Mouse (Mus musculus) layer of hippocampus, adult 8-10 months (tissue): ENCODE results near the gene Adamts17. TPM values are rescaled to one million over a fixed set of nuclear protein-coding genes. Genes with fewer than 3 reads are reported as not detected.

Experiments used
- DNase-seq, 2 experiments: peaks; one replicate each; pipeline ENCODE4 v3.0.0; 2022; ENCODE audit warnings: low spot score in 2 of 2
- total RNA-seq, 4 experiments: library from RNA; stranded (reverse); gene quantifications; 2 replicates each; pipeline ENCODE4 v1.2.4; 2022

Gene Adamts17
- total RNA-seq = 10 to 100 TPM; 17.6 to 33.8 (median 24.9) TPM

GRCm38 (mm10) chr7:66839463-66840007 lies at the start of gene Adamts17:
TSS of gene Adamts17 (plus strand) at chr7:66839735.
- peak; percentile 94 to 96 for DNase-seq

- DNase-seq = no peak
Measured at GRCm38 (mm10) chr7:66789860-66790748, 49.4 kb upstream of the Adamts17 start.

DNA sequence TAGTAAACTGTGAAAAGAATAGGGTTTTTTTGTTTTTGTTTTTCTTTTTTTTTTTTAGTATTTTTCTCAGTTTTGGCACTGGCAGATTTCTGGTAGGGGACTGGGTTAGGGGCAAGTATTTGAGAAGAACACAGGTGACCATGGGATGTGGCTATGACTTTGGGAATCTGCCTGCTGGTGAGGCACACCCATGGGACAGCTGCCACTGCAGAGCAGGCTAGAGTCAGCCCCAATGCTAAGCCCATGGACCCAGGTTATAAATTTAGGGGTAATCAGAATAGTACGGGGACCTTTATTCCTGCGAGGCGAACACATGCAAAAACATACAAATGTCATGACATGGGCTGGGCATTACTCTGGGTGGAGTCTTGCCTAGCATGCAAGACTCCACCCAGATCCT lies 48.5 kb upstream of the Adamts17 start:
- DNase-seq = no peak

DNA sequence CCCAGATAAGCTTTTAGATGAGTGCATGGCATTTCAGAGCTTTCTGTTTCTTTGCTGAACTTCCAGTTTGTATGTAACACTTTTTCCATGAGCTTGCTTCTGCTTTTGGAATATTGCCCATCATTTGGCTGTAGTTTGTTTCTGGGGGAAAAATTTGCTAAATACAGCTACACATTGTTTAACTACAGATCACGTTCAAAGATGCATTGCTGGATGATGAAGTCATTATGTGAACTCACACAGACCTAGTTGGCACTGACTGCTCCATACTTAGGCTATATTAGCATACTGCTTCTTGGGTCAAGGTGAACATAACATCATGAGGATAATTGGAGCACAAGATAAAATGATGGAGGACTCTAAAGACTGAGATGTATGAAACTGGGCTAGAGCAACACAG lies 42.6 kb upstream of the Adamts17 start:
- DNase-seq = no peak

GRCm38 (mm10) chr7:66797345-66797744 lies 42.2 kb upstream of the Adamts17 start:
- DNase-seq = no peak

DNA sequence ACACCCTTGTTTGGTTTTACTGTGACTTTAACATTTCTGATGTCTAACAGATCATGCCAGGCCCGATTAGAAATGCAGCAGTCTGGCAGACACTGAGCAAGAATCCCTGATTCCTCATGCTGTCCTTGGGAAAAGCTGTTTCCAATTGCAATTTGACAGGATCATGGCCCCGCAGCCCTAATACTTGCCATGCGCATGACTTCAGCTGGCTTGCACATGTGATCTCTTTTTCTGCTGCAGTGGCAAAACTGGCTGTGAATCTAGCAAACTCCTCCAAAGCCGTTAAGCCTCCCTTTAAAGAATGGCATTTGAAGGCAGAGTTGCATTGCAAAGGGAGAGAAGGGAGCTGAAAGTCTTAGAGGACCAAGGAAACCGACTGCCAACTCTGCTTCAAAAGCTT lies 40.7 kb upstream of the Adamts17 start:
- DNase-seq = no peak

DNA sequence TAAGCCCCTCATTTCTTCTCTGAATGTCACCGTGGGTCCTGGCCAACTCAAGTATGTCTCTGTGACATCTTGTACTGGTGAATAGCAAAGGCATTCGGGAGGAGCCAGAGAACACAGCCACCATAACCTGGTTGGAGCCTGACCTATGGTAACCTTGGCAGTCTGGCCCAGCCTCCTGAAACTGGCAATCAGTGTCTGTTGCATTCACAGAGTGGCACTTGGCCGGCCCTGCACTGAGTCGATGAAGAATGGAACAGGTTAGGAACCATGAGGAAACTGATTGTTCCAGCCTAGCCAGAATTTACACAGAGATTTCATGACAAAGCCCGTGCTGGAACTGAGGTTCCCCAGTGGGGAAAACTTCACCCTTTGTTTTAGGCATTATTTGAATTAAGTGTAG lies 38.8 kb upstream of the Adamts17 start:
- no peak for DNase-seq

- no peak for DNase-seq
Measured at GRCm38 (mm10) chr7:66801785-66802184, 37.8 kb upstream of the Adamts17 start.

DNA sequence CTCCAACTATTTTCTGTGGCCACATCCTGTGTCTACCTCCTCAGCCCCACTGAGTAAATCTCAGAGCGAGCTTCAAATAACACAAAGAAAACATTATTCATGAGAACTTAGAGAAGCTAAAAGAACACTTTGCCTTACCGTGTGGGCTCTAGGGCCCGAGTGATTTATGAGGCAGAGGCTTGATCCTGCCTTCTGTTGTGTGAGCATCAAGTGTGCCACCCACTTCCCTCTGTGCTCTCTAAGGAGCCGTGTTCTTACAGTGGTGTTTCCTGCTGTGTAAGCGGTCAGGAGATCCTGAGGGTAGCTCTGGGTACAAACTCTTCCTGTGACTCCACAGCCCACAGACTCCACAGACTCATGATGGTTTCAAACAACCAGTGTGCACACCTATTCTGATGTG lies 35.7 kb upstream of the Adamts17 start:
- no peak for DNase-seq

- DNase-seq = no peak
Measured at GRCm38 (mm10) chr7:66806801-66807200, 32.7 kb upstream of the Adamts17 start.

GRCm38 (mm10) chr7:66810436-66810835 lies 29.1 kb upstream of the Adamts17 start:
- DNase-seq = no peak

GRCm38 (mm10) chr7:66811294-66811693 lies 28.2 kb upstream of the Adamts17 start:
- DNase-seq = no peak

- no peak for DNase-seq
Measured at GRCm38 (mm10) chr7:66812289-66812688, 27.2 kb upstream of the Adamts17 start.

DNA sequence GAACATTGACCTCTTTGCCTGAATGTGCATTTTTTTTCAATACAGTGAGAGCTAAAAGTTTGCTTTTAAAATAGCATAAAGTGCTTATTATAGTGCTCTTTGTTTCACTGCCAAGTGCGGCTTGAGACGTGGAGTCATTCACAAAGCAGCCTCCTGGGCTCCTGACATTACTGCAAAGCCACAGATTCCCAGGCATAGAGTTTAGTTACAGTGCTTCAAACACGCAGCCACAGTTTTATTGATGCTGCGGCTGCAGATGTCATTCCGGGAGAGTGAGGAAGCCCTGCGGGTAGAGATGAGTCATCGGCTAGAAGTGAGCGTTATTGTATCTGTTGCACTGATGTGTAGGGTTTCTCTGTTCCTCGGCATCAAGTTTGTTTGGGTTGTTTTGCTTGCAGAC lies 26.8 kb upstream of the Adamts17 start:
- DNase-seq = peak in 1 of 2 experiments; percentile 10

- DNase-seq = no peak
Measured at GRCm38 (mm10) chr7:66813172-66813571, 26.4 kb upstream of the Adamts17 start.

GRCm38 (mm10) chr7:66815526-66815925 lies 24.0 kb upstream of the Adamts17 start:
- no peak for DNase-seq

DNA sequence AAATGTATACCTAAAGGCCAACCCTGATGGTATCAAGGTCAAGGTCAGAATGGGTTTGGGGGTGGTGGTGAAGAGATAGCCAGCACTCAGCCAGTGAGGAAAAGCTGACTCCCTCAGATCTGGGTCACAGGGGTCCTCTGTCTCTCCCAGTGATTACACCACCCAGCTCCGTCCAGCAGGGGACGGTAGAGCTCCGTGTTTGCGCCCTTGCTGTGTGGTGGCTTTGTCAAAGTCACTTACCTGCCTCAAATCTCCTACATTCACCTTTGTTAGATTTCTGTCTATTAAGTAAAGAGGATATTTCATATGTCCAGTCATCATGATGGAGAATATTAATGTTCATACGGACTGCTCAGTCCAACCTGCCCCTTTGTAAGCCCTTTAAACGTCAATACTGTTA lies 19.5 kb upstream of the Adamts17 start:
- DNase-seq = peak in 1 of 2 experiments; percentile 27

- no peak for DNase-seq
Measured at GRCm38 (mm10) chr7:66830803-66831202, 8.7 kb upstream of the Adamts17 start.

GRCm38 (mm10) chr7:66831295-66831694 lies 8.2 kb upstream of the Adamts17 start:
- DNase-seq = no peak

- peak in 1 of 2 experiments; percentile 40 for DNase-seq
Measured at GRCm38 (mm10) chr7:66840008-66840719, 629 bp downstream of the Adamts17 start.

GRCm38 (mm10) chr7:66841165-66841564 lies 1.6 kb downstream of the Adamts17 start:
- peak; percentile 38 to 43 for DNase-seq

- DNase-seq = peak; percentile 84 to 89
Measured at GRCm38 (mm10) chr7:66842021-66842420, 2.5 kb downstream of the Adamts17 start.
